Mouse (Mus musculus) left cerebral cortex, adult 11 months (tissue): ENCODE data around the gene Maats1.
A peak's percentile ranks its signal among the peaks of the same experiment; 100 is the strongest.

Experiments
- DNase-seq: peaks from one replicate; pipeline ENCODE4 v3.0.0; 2022; ENCODE audit warnings: low spot score

The Maats1 gene

GRCm38 (mm10) chr16:38341396-38342324, at the start of gene Maats1:
TSS of gene Maats1 (minus strand) at chr16:38342143.
- peak; percentile 55 for DNase-seq

GRCm38 (mm10) chr16:38390322-38390721, 48.4 kb upstream of the Maats1 start:
- no peak for DNase-seq

DNA sequence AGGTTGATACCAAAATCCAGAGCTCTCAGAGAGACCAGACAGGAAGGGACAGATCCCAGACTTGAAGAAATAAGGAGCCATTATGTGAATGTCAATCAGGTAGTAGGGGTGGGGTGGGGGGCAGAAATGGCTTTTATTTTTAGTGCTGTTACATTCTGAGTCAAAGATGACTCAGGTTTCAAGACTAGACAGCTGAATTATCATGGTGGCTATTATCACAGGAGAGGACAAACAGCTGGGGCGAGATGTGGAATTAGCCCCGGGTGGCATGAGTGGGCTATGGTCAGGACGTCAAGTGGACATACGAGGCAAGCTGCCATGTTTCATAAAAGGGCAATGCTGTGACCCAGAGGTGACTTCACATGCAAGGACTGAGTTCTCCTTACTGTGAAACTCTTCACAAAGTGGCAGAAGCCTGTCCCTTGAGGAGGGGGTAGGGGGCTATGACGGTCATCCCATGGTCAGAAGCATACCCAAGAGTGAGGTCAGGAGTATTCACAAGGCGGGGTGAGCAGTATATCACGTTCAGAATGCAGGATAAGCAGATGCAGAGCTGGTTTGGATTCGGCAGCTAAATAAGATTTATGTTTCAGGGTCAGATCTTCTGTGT, 47.4 kb upstream of the Maats1 start:
- no peak for DNase-seq

DNA sequence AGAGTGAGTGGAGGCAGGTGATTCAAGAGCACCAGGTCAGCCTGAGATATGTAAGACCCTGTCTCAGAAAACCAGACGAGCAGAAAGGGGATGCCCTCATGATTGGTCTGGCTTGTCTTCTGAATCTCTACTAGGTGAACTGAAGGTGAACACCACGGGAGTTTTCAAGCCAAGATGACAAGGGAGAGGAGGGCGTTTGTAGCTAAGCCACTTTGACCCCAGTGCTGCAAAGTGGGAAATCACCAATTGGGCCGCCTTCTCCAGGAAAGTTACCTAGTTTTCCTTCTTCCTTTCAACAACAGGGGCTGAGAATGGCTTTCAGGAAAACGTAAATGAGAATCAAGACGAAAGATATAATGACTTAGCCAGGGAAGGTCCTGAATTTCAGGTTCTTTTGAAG, 46.8 kb upstream of the Maats1 start:
- no peak for DNase-seq

DNA sequence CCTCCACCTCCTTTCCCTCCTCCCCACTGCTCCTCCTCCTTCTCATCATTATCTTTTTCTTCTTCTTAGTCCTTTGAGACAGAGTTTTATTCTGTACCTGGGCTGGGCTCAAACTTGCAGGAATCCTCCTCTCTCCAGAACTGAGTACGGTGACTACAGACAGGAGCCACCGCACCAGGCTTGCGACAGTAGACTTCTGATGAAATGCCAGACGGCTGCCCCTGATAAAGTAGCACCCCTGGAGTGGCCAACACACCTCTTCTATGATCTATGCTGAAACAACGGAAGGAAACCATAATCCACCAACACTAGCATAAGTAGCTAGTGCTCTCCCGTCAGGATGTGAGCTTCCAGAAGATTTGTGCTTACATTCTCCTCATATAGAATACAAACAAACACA, 45.4 kb upstream of the Maats1 start:
- no peak for DNase-seq

GRCm38 (mm10) chr16:38385700-38386099, 43.8 kb upstream of the Maats1 start:
- no peak for DNase-seq

DNA sequence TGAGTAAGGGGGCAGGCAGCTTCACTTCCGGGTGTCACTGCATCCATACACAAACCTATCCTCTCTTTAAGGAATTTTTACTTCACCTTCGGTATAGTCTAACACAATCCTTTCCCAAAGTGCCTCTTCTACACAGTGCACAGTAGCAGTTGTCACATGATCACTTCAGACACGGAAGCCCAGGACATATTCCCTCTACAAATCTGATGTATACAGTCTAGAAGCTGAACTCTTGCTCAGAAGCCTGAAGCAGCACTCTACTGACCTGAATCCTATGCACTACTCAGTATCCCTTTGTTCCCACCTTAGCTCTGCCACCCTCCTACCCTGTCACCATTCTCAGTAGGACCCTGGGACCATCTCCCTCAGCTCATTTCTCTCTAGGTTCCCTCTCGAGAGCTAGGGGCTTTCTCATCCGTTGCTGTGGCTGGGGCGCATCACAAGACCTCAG, 43.3 kb upstream of the Maats1 start:
- no peak for DNase-seq

DNA sequence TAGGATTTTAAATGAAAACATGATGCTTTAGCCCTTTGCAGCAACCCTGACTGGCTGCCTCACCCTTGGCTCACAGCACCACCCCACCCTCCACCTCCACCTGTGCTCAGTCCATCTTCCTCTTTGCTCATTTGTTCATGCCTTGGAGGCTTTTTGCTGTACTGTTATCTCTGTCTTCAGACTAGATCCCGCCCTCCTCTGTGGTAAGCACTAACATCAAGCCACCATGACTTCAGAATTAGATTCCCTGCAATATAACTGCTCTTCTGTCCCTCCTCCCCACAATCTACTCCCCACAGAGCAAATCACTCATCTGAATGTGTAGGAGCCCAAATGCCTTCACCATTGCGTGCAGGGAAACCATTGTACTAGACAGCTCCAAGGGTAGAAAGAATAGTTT, 41.7 kb upstream of the Maats1 start:
- DNase-seq, result no peak

DNA sequence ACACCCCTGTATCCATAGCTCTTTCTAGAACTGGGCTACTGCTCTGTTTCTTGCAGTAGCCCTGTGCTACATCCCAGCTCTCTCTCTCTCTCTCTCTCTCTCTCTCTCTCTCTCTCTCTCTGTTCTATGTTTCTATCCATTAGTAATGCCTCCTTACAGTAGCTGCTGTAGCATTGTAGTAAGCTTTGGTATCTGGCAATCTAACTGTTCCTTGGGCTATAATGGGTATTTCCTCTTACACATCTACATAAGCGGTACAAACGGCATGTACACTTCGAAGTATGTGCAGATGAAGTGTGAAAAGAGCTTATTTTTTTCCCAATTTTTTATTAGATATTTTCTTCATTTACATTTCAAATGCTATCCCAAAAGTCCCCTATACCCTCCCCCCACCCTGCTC, 38.0 kb upstream of the Maats1 start:
- DNase-seq, result no peak

GRCm38 (mm10) chr16:38379493-38379892, 37.5 kb upstream of the Maats1 start:
- no peak for DNase-seq

DNA sequence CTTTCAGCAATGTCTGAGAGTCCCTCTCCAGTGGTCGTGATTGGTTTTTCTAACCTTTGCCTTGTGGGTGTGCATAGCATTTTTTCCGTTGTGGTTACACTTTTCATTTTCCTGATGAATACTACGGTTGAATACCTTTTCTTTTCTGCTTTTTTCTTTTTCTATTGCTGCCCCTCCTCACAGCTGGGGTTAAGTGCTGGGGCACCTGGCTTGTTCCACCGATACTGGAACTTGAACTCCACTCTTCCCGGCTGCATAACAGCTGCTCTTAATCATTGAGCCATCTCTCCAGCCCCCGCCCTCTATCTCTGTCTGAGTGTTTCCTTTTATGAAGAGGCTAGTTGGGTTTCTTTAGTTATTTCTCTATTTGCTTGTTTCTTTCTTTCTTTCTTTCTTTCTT, 37.1 kb upstream of the Maats1 start:
- no peak for DNase-seq

GRCm38 (mm10) chr16:38378591-38378990, 36.6 kb upstream of the Maats1 start:
- no peak for DNase-seq

GRCm38 (mm10) chr16:38377546-38377945, 35.6 kb upstream of the Maats1 start:
- no peak for DNase-seq

GRCm38 (mm10) chr16:38376841-38377249, 34.9 kb upstream of the Maats1 start:
- DNase-seq, result no peak

DNA sequence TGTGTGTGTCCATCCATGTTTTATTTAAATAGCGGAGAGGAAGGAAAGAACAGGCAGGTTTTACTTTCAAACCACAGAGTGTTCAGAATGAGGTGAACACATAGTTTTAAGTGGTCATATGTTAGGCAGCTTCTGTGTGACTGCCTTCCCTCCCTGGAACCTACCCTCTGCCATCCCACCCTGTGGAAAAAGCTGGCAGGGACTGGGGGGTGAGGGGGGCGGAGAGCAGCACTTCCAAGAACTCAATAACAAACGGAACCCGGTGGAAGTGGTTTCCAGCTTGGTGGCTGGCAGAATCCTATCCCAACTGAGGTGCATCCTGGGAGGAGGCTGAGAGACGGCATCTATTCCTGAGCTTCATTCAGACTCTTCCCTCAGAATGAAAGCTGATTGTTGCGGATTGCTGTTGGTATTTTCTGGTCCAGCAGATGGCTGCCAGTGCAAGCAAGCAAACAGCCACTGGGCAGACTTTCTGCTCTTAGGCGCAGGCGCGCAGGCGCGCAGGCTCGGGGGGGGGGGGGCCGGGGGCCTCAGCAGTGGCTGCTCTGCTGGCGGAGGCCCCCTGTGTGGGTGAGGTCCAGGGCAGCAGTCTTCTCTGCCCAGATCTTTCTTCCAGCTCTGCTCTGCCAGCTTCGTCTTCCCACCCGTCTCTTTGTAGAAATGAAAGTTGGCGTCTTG, 34.4 kb upstream of the Maats1 start:
- DNase-seq, result no peak

DNA sequence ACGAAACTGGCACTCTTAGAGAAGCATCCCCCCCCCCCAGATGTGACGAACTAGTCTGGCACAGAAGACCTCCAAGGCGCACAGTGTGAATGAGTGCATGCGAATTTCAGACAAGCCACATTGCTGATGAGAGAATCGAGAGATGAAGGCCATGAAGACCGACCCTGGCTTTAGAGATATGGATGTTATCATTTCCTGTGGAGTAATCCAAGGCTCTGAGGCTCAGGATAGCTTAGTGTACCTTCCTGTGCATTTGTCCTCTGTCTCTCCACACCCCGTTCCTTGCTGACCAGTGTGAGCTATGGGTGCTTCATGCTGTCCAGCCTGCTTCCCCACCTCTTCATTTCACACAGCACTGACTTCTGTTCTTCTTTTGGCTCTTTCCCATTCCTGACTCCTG, 33.2 kb upstream of the Maats1 start:
- no peak for DNase-seq

DNA sequence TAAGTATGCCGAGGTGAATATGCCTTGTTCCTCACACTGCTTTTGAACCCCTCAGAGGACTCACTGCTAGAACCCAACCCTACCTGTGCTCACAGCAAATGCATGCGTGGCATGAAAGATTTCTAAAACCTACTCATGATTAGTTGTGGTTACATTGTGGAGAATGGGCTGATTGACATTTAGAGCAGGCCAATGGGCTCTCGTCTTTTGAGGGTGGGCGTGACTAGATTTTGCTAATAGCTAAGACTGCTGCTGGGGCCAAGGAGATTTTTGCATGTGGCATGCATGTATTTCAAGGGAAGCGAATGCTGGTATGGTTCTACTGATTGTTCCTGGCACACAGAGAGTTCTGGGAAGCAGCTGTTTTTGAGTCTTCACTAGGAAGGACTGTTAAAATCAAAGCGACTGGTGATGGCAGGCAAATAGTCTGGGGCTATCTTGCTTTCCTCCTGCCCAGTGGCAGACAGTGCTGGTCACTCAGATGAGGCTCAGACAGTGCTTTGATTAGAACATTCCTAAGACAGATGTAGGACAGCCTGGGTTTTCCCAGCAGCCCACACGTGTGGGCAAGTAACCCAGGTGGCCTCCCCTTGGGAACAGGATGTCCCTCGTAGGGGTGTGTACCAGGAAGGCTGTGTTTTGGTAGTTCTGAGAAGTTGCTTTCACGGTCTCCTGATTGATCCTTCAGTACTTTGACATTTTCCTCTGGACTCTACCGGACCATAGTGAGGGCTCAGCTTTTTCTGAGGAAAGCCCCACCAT, 32.6 kb upstream of the Maats1 start:
- DNase-seq, result no peak

GRCm38 (mm10) chr16:38373941-38374340, 32.0 kb upstream of the Maats1 start:
- no peak for DNase-seq

DNA sequence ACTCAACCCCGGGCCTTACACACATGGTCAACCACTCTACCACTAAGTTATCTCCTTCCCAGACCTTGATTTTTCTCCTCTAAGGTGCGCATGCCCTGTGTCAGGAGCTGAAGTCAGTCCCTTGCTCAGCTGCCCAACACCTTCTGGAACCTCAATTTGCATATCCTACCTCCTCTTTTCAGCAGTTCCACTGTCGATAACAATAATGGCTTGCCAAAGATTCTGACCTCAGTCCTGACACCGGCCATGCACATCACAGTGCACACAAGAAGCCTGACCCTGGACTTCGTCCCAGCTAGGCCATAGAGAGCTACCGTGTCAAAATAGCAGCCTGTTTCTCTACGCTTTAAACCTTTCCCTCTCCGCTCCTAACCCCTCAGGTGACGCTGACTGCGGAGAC, 31.5 kb upstream of the Maats1 start:
- no peak for DNase-seq

GRCm38 (mm10) chr16:38372876-38373275, 30.9 kb upstream of the Maats1 start:
- DNase-seq, result no peak

DNA sequence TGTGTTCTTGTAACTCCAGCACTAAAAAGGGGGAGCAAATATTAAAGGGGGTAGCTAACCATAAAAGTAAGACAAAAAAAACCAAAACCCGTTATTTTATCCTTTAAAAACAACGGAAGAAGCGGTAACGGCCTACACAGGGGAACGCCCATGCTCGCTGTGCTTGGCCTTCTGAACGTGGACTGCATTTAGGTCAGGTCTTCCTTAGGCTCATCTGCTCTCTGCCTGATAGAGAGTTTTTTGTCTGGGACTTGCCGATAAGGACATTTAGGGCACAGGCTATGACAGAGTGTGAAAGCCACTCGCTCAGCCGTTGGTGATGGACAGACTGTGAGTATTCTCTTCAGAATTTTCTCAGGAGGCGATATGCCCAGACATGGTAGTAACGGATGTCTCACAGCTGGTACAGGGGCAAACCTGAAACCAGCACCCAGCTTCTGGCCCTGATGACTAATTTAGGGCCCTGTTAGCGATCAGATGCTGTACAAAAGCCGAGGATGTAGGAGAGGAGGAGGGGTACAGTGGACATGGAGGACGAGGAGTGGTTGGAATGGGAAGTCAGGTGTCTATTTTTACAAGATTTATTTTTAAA, 29.9 kb upstream of the Maats1 start:
- no peak for DNase-seq
